19 mouse cellular contexts compared by ENCODE assay signal in the genomic region with DNA sequence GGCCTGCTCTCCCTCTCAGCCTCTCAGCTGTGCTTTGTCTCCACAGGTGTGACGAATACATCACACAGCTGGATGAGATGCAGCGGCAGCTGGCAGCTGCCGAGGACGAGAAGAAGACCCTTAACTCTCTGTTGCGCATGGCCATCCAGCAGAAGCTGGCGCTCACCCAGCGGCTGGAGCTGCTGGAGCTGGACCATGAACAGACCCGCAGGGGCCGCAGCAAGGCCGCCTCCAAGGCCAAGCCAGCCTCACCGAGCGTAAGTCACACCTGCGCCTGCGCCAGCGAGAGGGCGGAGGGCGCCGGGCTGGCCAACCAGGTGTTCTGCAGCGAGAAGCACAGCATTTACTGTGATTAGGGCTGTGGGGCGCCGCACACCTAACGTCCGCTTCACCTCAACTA.
"Had no signal": no experiment of that assay in that cellular context is flagged by ENCODE, and none has a peak within 500 bp of the region (broad histone marks: within the 10 kb centered on the region; RNA-seq: fewer than 3 reads in every experiment).

No protein-coding gene starts in this region.

- H3K9me3 ChIP-seq: limb, embryonic 10.5 days; limb, embryonic 13.5 days; liver, embryonic 12.5 days; liver, embryonic 15.5 days; midbrain, embryonic 12.5 days; midbrain, embryonic 15.5 days; neural tube, embryonic 13.5 days had no signal

- DNase-seq: kidney, adult 18-20 months; kidney, adult 9 months; kidney, postnatal 14 days; kidney, postnatal 4 days; liver; lung, adult 2 months; retina, postnatal 1 day; right cerebral cortex, postnatal 25 days; thymus, adult 18-20 months; thymus, postnatal 36 days had no signal

- H3K4me3 ChIP-seq: limb, embryonic 10.5 days; limb, embryonic 13.5 days; liver, embryonic 12.5 days; liver, embryonic 15.5 days; midbrain, embryonic 12.5 days; midbrain, embryonic 15.5 days; neural tube, embryonic 13.5 days had no signal

- H3K4me1 ChIP-seq: limb, embryonic 13.5 days; midbrain, embryonic 12.5 days; midbrain, embryonic 15.5 days had no signal

- H3K27ac ChIP-seq: limb, embryonic 10.5 days; limb, embryonic 13.5 days; liver, embryonic 12.5 days; liver, embryonic 15.5 days; macrophage; midbrain, embryonic 12.5 days; midbrain, embryonic 15.5 days; neural tube, embryonic 13.5 days; stomach, postnatal 0 days had no signal

- H3K4me2 ChIP-seq: limb, embryonic 13.5 days; liver, embryonic 12.5 days; liver, embryonic 15.5 days; midbrain, embryonic 12.5 days; midbrain, embryonic 15.5 days; neural tube, embryonic 13.5 days had no signal

- H3K27me3 ChIP-seq: limb, embryonic 13.5 days; liver, embryonic 12.5 days; liver, embryonic 15.5 days; midbrain, embryonic 12.5 days; midbrain, embryonic 15.5 days; neural tube, embryonic 13.5 days had no signal

- H3K9ac ChIP-seq: limb, embryonic 13.5 days; liver, embryonic 12.5 days; liver, embryonic 15.5 days; midbrain, embryonic 12.5 days; midbrain, embryonic 15.5 days; neural tube, embryonic 13.5 days had no signal
